21 mouse cellular contexts compared by ENCODE assay signal in the genomic region with DNA sequence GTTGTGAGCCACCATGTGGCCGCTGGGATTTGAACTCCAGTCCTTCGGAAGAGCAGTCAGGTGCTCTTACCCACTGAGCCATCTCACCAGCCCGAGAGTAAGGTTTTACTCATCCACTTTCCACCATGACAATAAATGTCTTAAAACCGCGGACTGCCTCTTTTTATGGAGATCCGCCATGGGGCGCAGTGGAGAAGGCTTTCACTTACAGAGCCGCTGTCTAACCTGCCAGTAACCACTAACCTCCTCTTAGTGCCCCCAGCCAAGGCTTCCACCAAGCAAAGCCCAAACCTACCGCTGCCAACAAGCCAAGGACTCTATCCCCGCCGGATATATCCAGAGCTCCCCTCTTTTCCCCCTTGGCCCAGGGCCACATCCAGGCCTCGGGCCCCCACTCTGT.
"Had no signal": no experiment of that assay in that cellular context is flagged by ENCODE, and none has a peak within 500 bp of the region (broad histone marks: within the 10 kb centered on the region; RNA-seq: fewer than 3 reads in every experiment).

No protein-coding gene starts in this region.

- H3K27ac ChIP-seq: gastrocnemius, adult 2 months; heart, adult 2 months; heart, embryonic 13.5 days; heart, embryonic 15.5 days; hindbrain, embryonic 10.5 days; hindbrain, embryonic 12.5 days; hindbrain, embryonic 14.5 days; intestine, embryonic 15.5 days; limb, embryonic 10.5 days; limb, embryonic 12.5 days; liver, embryonic 13.5 days had no signal

- H3K9ac ChIP-seq: heart, embryonic 13.5 days; heart, embryonic 15.5 days; hindbrain, embryonic 12.5 days; hindbrain, embryonic 14.5 days; intestine, embryonic 15.5 days; limb, embryonic 12.5 days; liver, embryonic 13.5 days had no signal

- H3K9me3 ChIP-seq: heart, embryonic 13.5 days; heart, embryonic 15.5 days; hindbrain, embryonic 10.5 days; hindbrain, embryonic 12.5 days; intestine, embryonic 15.5 days; limb, embryonic 10.5 days; limb, embryonic 12.5 days; liver, embryonic 13.5 days had no signal

- H3K4me3 ChIP-seq: gastrocnemius, adult 2 months; heart, adult 2 months; heart, embryonic 13.5 days; heart, embryonic 15.5 days; hindbrain, embryonic 10.5 days; hindbrain, embryonic 12.5 days; intestine, embryonic 15.5 days; limb, embryonic 10.5 days; limb, embryonic 12.5 days; liver, embryonic 13.5 days had no signal

- DNase-seq: gastrocnemius, adult 2 months; gastrocnemius, postnatal 10 days; gastrocnemius, postnatal 25 days; heart, adult 2 months; heart, postnatal 4 days; kidney, adult 18-20 months; kidney, adult 8-10 months; kidney, postnatal 14 days; kidney, postnatal 36 days; layer of hippocampus, adult 9-11 months; layer of hippocampus, postnatal 36 days; liver; liver, embryonic 13.5 days had no signal

- H3K27me3 ChIP-seq: heart, embryonic 13.5 days; heart, embryonic 15.5 days; hindbrain, embryonic 12.5 days; intestine, embryonic 15.5 days; limb, embryonic 12.5 days; liver, embryonic 13.5 days had no signal

- H3K36me3 ChIP-seq: heart, embryonic 13.5 days; heart, embryonic 15.5 days; hindbrain, embryonic 10.5 days; hindbrain, embryonic 12.5 days; intestine, embryonic 15.5 days; limb, embryonic 10.5 days; limb, embryonic 12.5 days; liver, embryonic 13.5 days had no signal

- H3K4me1 ChIP-seq: heart, embryonic 13.5 days; heart, embryonic 15.5 days; hindbrain, embryonic 10.5 days; hindbrain, embryonic 12.5 days; intestine, embryonic 15.5 days; limb, embryonic 12.5 days; liver, embryonic 13.5 days had no signal
